Mouse (Mus musculus) ES-Bruce4 (cell line): ENCODE results near the gene Myo5a.

Experiments
- CTCF ChIP-seq: IDR thresholded peaks from one replicate; pipeline ENCODE4 v1.8.1; 2011; ENCODE audit warnings: low read depth, low read length
- EP300 ChIP-seq: IDR thresholded peaks from 2 replicates; pipeline ENCODE4 v1.6.1; 2011; ENCODE audit warnings: low read depth, low read length; ENCODE audit not compliant: insufficient read depth
- POLR2A ChIP-seq: IDR thresholded peaks from one replicate; pipeline ENCODE4 v1.8.1; 2011; ENCODE audit warnings: low read length; ENCODE audit not compliant: insufficient read depth

DNA sequence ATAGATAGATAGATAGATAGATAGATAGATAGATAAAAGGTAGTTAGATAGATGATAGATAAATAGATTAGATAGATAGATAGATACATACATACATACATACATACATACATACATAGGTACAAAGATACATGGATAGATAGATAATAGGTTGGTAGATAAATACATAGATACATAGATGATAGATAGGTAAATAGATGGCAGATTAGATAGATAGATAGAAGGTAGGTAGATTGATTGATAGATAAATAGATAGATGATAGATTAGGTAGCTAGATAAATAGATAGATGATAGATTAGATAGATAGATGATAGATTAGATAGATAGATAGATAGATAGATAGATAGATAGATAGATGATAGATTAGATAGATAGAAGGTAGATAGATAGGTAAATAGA lies 178.1 kb downstream of the Myo5a start:
- TF ChIP-seq CTCF (no peak), POLR2A (no peak), EP300 (no peak)
